Mouse (Mus musculus): ENCODE results near the gene Atcay. TPM values are rescaled to one million over a fixed set of nuclear protein-coding genes. Genes with fewer than 3 reads are reported as not detected.
"Not testable (repeated sequence)": the region's sequence is repeated elsewhere in the genome, so short reads cannot be mapped to it uniquely, and the experiment has no call there.

The Atcay gene
- total and polyA plus RNA-seq, 3 experiments, result 0.11 TPM; not detected in 2

GRCm38 (mm10) chr10:81174617-81175344 is 55.9 kb downstream of the Atcay start:
- Histone ChIP-seq H3K4me1 (ENCODE audit: insufficient read depth, low read depth, low read length) (peaks cover 58% of the 10 kb centered on the region), H3K4me3 (ENCODE audit: low read depth, low read length) (peak overlapping the region; percentile 55; the same call in 1 of the 2 replicates), H3K9me3 (replicated peaks) (no peaks in the 10 kb centered on the region), H3K36me3 (replicated peaks) (peaks cover 31% of the 10 kb centered on the region), H3K27me3 (ENCODE audit: insufficient read depth, low read length) (no peaks in the 10 kb centered on the region)
- TF ChIP-seq TAL1 (conservative IDR thresholded peaks at IDR 0.05; ENCODE audit: low read depth, low read length) (no peak), CTCF (IDR thresholded peaks at IDR 0.05; ENCODE audit: low read depth, low read length) (peak; percentile 95)
- peak; percentile 57 for DNase-seq (ENCODE audit: low spot score)
- peak; percentile 43 for ATAC-seq (ENCODE audit: extremely low read depth, insufficient number of reproducible peaks, low FRiP score, poor library complexity, severe bottlenecking)

GRCm38 (mm10) chr10:81173132-81173531 is 57.5 kb downstream of the Atcay start:
- Histone ChIP-seq H3K27me3 (ENCODE audit: insufficient read depth, low read length) (no peaks in the 10 kb centered on the region), H3K4me3 (ENCODE audit: low read depth, low read length) (peak overlapping the region; percentile 48; the same call in 1 of the 2 replicates), H3K4me1 (ENCODE audit: insufficient read depth, low read depth, low read length) (peaks cover 53% of the 10 kb centered on the region), H3K9me3 (replicated peaks) (no peaks in the 10 kb centered on the region), H3K36me3 (replicated peaks) (peaks cover 15% of the 10 kb centered on the region)
- TF ChIP-seq GATA2 (IDR thresholded peaks at IDR 0.05; ENCODE audit: borderline replicate concordance, low read depth, low read length), result no peak
- peak; percentile 25; the same call in 1 of the 2 replicates for TF ChIP-seq CTCF (IDR thresholded peaks at IDR 0.05; ENCODE audit: low read depth, low read length)
- no peak for TF ChIP-seq POLR2AphosphoS5 (IDR thresholded peaks at IDR 0.05; ENCODE audit: insufficient replicate concordance, low read depth, low read length)
- TF ChIP-seq TAL1 (conservative IDR thresholded peaks at IDR 0.05; ENCODE audit: low read depth, low read length), result no peak
- no peak for TF ChIP-seq GATA1 (IDR thresholded peaks at IDR 0.05; ENCODE audit: borderline replicate concordance, low read length)
- DNase-seq (ENCODE audit: low spot score) (no peak), ATAC-seq (ENCODE audit: extremely low read depth, insufficient number of reproducible peaks, low FRiP score, poor library complexity, severe bottlenecking) (no peak)

- not testable (repeated sequence) for ATAC-seq (ENCODE audit: extremely low read depth, insufficient number of reproducible peaks, low FRiP score, poor library complexity, severe bottlenecking); DNase-seq (ENCODE audit: low spot score); H3K27me3 ChIP-seq (ENCODE audit: insufficient read depth, low read length); H3K9me3 ChIP-seq (replicated peaks)
- Histone ChIP-seq H3K4me3 (ENCODE audit: low read depth, low read length) (peak overlapping the region; percentile 27; the same call in 1 of the 2 replicates), H3K36me3 (replicated peaks) (peaks cover 19% of the 10 kb centered on the region), H3K4me1 (ENCODE audit: insufficient read depth, low read depth, low read length) (peaks cover 57% of the 10 kb centered on the region)
These were observed 61.2 kb downstream of the Atcay start for GRCm38 (mm10) chr10:81169411-81169900.

GRCm38 (mm10) chr10:81168521-81169244 is 62.0 kb downstream of the Atcay start:
- TF ChIP-seq GATA1 (IDR thresholded peaks at IDR 0.05; ENCODE audit: borderline replicate concordance, low read length) (no peak), TAL1 (conservative IDR thresholded peaks at IDR 0.05; ENCODE audit: low read depth, low read length) (no peak), POLR2AphosphoS5 (IDR thresholded peaks at IDR 0.05; ENCODE audit: insufficient replicate concordance, low read depth, low read length) (0 out of 2 replicates have a peak, but pooled peaks have one; percentile 45)
- ATAC-seq (ENCODE audit: extremely low read depth, insufficient number of reproducible peaks, low FRiP score, poor library complexity, severe bottlenecking) (peak; percentile 62), DNase-seq (ENCODE audit: low spot score) (peak; percentile 72)
- peaks cover 57% of the 10 kb centered on the region for H3K4me1 ChIP-seq (ENCODE audit: insufficient read depth, low read depth, low read length)
- peak overlapping the region; percentile 79 for H3K4me3 ChIP-seq (ENCODE audit: low read depth, low read length)
- H3K36me3 ChIP-seq (replicated peaks), result peaks cover 27% of the 10 kb centered on the region
- no peaks in the 10 kb centered on the region for H3K27me3 ChIP-seq (ENCODE audit: insufficient read depth, low read length)
- no peaks in the 10 kb centered on the region for H3K9me3 ChIP-seq (replicated peaks)

GRCm38 (mm10) chr10:81168087-81168431 is 62.6 kb downstream of the Atcay start:
- peaks cover 55% of the 10 kb centered on the region for H3K4me1 ChIP-seq (ENCODE audit: insufficient read depth, low read depth, low read length)
- H3K36me3 ChIP-seq (replicated peaks), result peaks cover 32% of the 10 kb centered on the region
- no peaks in the 10 kb centered on the region for H3K27me3 ChIP-seq (ENCODE audit: insufficient read depth, low read length)
- TF ChIP-seq GATA2 (IDR thresholded peaks at IDR 0.05; ENCODE audit: borderline replicate concordance, low read depth, low read length) (no peak), TAL1 (conservative IDR thresholded peaks at IDR 0.05; ENCODE audit: low read depth, low read length) (no peak), GATA1 (IDR thresholded peaks at IDR 0.05; ENCODE audit: borderline replicate concordance, low read length) (no peak), CTCF (IDR thresholded peaks at IDR 0.05; ENCODE audit: low read depth, low read length) (no peak), POLR2AphosphoS5 (IDR thresholded peaks at IDR 0.05; ENCODE audit: insufficient replicate concordance, low read depth, low read length) (no peak)
- H3K9me3 ChIP-seq (replicated peaks), result no peaks in the 10 kb centered on the region
- ATAC-seq (ENCODE audit: extremely low read depth, insufficient number of reproducible peaks, low FRiP score, poor library complexity, severe bottlenecking) (no peak), DNase-seq (ENCODE audit: low spot score) (no peak)
- peak overlapping the region; percentile 58 for H3K4me3 ChIP-seq (ENCODE audit: low read depth, low read length)

GRCm38 (mm10) chr10:81167200-81168086 is 63.2 kb downstream of the Atcay start, which contains the start of gene Pias4:
Pias4 (minus strand) TSS chr10:81167923.
- H3K9me3 ChIP-seq (replicated peaks), result no peaks in the 10 kb centered on the region
- DNase-seq (ENCODE audit: low spot score), result peak; percentile 96
- peak; percentile 91 for ATAC-seq (ENCODE audit: extremely low read depth, insufficient number of reproducible peaks, low FRiP score, poor library complexity, severe bottlenecking)
- peaks cover 37% of the 10 kb centered on the region for H3K36me3 ChIP-seq (replicated peaks)
- TF ChIP-seq GATA2 (IDR thresholded peaks at IDR 0.05; ENCODE audit: borderline replicate concordance, low read depth, low read length), result no peak
- H3K27me3 ChIP-seq (ENCODE audit: insufficient read depth, low read length), result no peaks in the 10 kb centered on the region
- H3K4me3 ChIP-seq (ENCODE audit: low read depth, low read length), result peak within 1 kb of the TSS; percentile 84
- peaks cover 55% of the 10 kb centered on the region for H3K4me1 ChIP-seq (ENCODE audit: insufficient read depth, low read depth, low read length)

All from G1E (cell line).